In the genomic region with DNA sequence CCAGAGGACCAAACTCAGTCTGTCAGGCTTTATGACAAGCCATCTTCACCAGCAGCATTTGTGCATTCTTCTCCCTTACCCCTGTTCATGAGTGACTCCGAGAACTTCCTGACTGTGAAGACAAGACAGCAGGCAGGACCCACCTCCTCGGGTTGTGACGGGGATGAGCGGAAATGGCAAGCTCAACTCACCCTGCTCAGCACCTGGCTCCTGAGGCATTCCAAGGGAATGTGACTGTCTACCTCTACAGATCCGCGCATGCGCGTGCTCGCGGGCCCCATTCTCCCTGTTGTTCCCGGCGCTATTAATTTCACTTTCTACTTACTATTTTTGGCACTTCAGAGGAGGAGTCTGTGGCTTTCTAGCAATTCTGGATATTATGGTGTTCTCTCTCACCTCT, we compare ENCODE assay signal across 9 mouse cellular contexts. TPM values are rescaled to one million over a fixed set of nuclear protein-coding genes. Genes with fewer than 3 reads are reported as not detected.
A peak's percentile ranks its signal among the peaks of the same experiment; 100 is the strongest.
DNase-seq lines count a peak whose midpoint lies in the region; ATAC-seq and TF ChIP-seq lines count a peak whose summit lies in the region.
"Had no signal": no experiment of that assay in that cellular context is flagged by ENCODE, and none has a peak within 500 bp of the region (broad histone marks: within the 10 kb centered on the region; RNA-seq: fewer than 3 reads in every experiment).

No protein-coding gene starts in this region.

- TF ChIP-seq CTCF in bone marrow, adult 2 months (IDR thresholded peaks at IDR 0.05; ENCODE audit: control insufficient read depth, insufficient read depth, low read length) = no peak

- peak; percentile 37 for DNase-seq in kidney, adult 18-20 months
- peak; percentile 27 to 34 for DNase-seq in CD8-positive naive resting alpha-beta T cell, adult 2 months (ENCODE audit: low read depth in 2 of 2, low spot score in 2 of 2)
- DNase-seq in urinary bladder, adult 18-20 months (ENCODE audit: low spot score in 2 of 2) = no peak
- DNase-seq in lung, postnatal 36 days = no peak
- no peak for DNase-seq in adrenal gland, adult 2 months

- H3K27ac ChIP-seq in kidney, embryonic 15.5 days = no peak overlapping the region
- H3K27ac ChIP-seq in bone marrow, adult 2 months (ENCODE audit: control insufficient read depth, insufficient read depth, low read depth, low read length, poor library complexity) = no peak overlapping the region
- no peak overlapping the region for H3K27ac ChIP-seq in macrophage
- H3K27ac ChIP-seq: midbrain, embryonic 10.5 days had no signal

- H3K79me2 ChIP-seq in macrophage (ENCODE audit: inconsistent target) = no peaks in the 10 kb centered on the region

- H3K4me3 ChIP-seq in kidney, embryonic 15.5 days (replicated peaks) = no peak overlapping the region
- H3K4me3 ChIP-seq in bone marrow, adult 2 months (replicated peaks; ENCODE audit: control insufficient read depth, low read depth, low read length) = peak overlapping the region; percentile 29
- H3K4me3 ChIP-seq in macrophage (ENCODE audit: inconsistent target) = peak overlapping the region; percentile 14; the same call in 1 of the 2 replicates
- H3K4me3 ChIP-seq: midbrain, embryonic 10.5 days had no signal

- H3K4me1 ChIP-seq in kidney, embryonic 15.5 days = peaks cover 10% of the 10 kb centered on the region
- no peaks in the 10 kb centered on the region for H3K4me1 ChIP-seq in bone marrow, adult 2 months (ENCODE audit: control insufficient read depth, insufficient read depth, low read length)
- H3K4me1 ChIP-seq: midbrain, embryonic 10.5 days had no signal

- H3K4me2 ChIP-seq in kidney, embryonic 15.5 days = no peak overlapping the region

- no peaks in the 10 kb centered on the region for H3K36me3 ChIP-seq in kidney, embryonic 15.5 days
- no peaks in the 10 kb centered on the region for H3K36me3 ChIP-seq in macrophage (ENCODE audit: inconsistent target)
- H3K36me3 ChIP-seq: midbrain, embryonic 10.5 days had no signal

- H3K9ac ChIP-seq in kidney, embryonic 15.5 days = no peak overlapping the region

- ATAC-seq in kidney, embryonic 15.5 days (replicated peaks; ENCODE audit: low FRiP score) = no peak

- 68% methylated on average over 12 of the region's 12 CpGs for WGBS in kidney, embryonic 15.5 days
- WGBS in bone marrow, adult 2 months = 30% methylated on average over 12 of the region's 12 CpGs
- 21% methylated on average over 12 of the region's 12 CpGs for WGBS in macrophage (ENCODE audit: missing documents)

- no peaks in the 10 kb centered on the region for H3K9me3 ChIP-seq in kidney, embryonic 15.5 days (replicated peaks)
- H3K9me3 ChIP-seq: midbrain, embryonic 10.5 days had no signal

- H3K27me3 ChIP-seq in kidney, embryonic 15.5 days = 0 out of 2 replicates have a peak, but pooled peaks cover 4% of the 10 kb centered on the region

- TF ChIP-seq POLR2A in bone marrow, adult 2 months (IDR thresholded peaks at IDR 0.05; ENCODE audit: borderline replicate concordance, control insufficient read depth, low read depth, low read length) = no peak

RNA-seq across cellular contexts. Expression of gene Zbtb9, which starts 27.0 kb away (rescaled TPM):
- polyA plus RNA-seq in kidney, embryonic 15.5 days (2015; fragmentation: Nextera tagmentation; extraction: Ambion mirVana) = 18.4 and 20.0 TPM in 2 replicates
- 6.7 and 10.2 TPM in 2 replicates for polyA plus RNA-seq in bone marrow, adult 2 months (2011; ENCODE audit: insufficient read depth, insufficient read length, low replicate concordance, missing spikeins)
- 10 to 100 TPM in 12 of 26 experiments, 1 to 10 TPM in 14; 1.9 to 23.0 (median 8.2) TPM for total RNA-seq in macrophage (2018; cell fraction: chromatin; rRNA removed)
- total RNA-seq in macrophage (2018; cell fraction: cytosol; rRNA removed) = 10 to 100 TPM in 15 of 26 experiments, 1 to 10 TPM in 11; 5.7 to 13.3 (median 10.6) TPM
- 10 to 100 TPM in 11 of 26 experiments, 1 to 10 TPM in 15; 3.9 to 27.3 (median 8.4) TPM for total RNA-seq in macrophage (2018; cell fraction: nucleus; rRNA removed)
- 9.0 to 9.9 TPM (median 9.3 TPM) in 3 replicates for polyA plus RNA-seq in macrophage (2018)
- total RNA-seq in adrenal gland, adult 2 months (2021) = 1 to 10 TPM; 4.6 to 8.7 TPM
- 6.9 and 7.1 TPM in 2 replicates for polyA plus RNA-seq in adrenal gland, adult 2 months (2012; rRNA removed)

RNA-seq across cellular contexts. Expression of gene Bak1, which starts 28.8 kb away (rescaled TPM):
- 7.1 and 8.5 TPM in 2 replicates for polyA plus RNA-seq in kidney, embryonic 15.5 days (2015; fragmentation: Nextera tagmentation; extraction: Ambion mirVana)
- 34.2 and 56.8 TPM in 2 replicates for polyA plus RNA-seq in bone marrow, adult 2 months (2011; ENCODE audit: insufficient read depth, insufficient read length, low replicate concordance, missing spikeins)
- 10 to 100 TPM in 20 of 26 experiments, 1 to 10 TPM in 6; 1.1 to 35.9 (median 16.7) TPM for total RNA-seq in macrophage (2018; cell fraction: chromatin; rRNA removed)
- total RNA-seq in macrophage (2018; cell fraction: cytosol; rRNA removed) = 100 to 1,000 TPM in 22 of 26 experiments, 10 to 100 TPM in 4; 84.9 to 227 (median 142) TPM
- 10 to 100 TPM in 25 of 26 experiments, 1 to 10 TPM in 1; 8.4 to 90.5 (median 37.8) TPM for total RNA-seq in macrophage (2018; cell fraction: nucleus; rRNA removed)
- polyA plus RNA-seq in macrophage (2018) = 89.6 to 180 TPM (median 127 TPM) in 3 replicates
- total RNA-seq in adrenal gland, adult 2 months (2021) = 10 to 100 TPM; 35.0 to 41.6 TPM
- polyA plus RNA-seq in adrenal gland, adult 2 months (2012; rRNA removed) = 45.3 and 57.4 TPM in 2 replicates

RNA-seq across cellular contexts. Expression of gene Itpr3, which starts 57.1 kb away (rescaled TPM):
- 7.4 and 8.3 TPM in 2 replicates for polyA plus RNA-seq in kidney, embryonic 15.5 days (2015; fragmentation: Nextera tagmentation; extraction: Ambion mirVana)
- 10.8 and 12.5 TPM in 2 replicates for polyA plus RNA-seq in bone marrow, adult 2 months (2011; ENCODE audit: insufficient read depth, insufficient read length, low replicate concordance, missing spikeins)
- total RNA-seq in macrophage (2018; cell fraction: chromatin; rRNA removed) = 10 to 100 TPM in 19 of 26 experiments, 1 to 10 TPM in 7; 3.2 to 21.0 (median 13.3) TPM
- total RNA-seq in macrophage (2018; cell fraction: cytosol; rRNA removed) = 1 to 10 TPM; 2.2 to 5.5 (median 3.8) TPM
- 10 to 100 TPM in 4 of 26 experiments, 1 to 10 TPM in 22; 2.8 to 28.3 (median 7.5) TPM for total RNA-seq in macrophage (2018; cell fraction: nucleus; rRNA removed)
- polyA plus RNA-seq in macrophage (2018) = 2.1 to 11.2 TPM (median 2.1 TPM) in 3 replicates
- total RNA-seq in adrenal gland, adult 2 months (2021) = 1 to 10 TPM; 5.0 to 6.7 TPM
- polyA plus RNA-seq in adrenal gland, adult 2 months (2012; rRNA removed) = 6.0 and 6.9 TPM in 2 replicates

RNA-seq across cellular contexts. Expression of gene Syngap1, which starts 58.9 kb away (rescaled TPM):
- polyA plus RNA-seq in kidney, embryonic 15.5 days (2015; fragmentation: Nextera tagmentation; extraction: Ambion mirVana) = 1.9 and 2.0 TPM in 2 replicates
- polyA plus RNA-seq in bone marrow, adult 2 months (2011; ENCODE audit: insufficient read depth, insufficient read length, low replicate concordance, missing spikeins) = 9.5 and 24.1 TPM in 2 replicates
- total RNA-seq in macrophage (2018; cell fraction: chromatin; rRNA removed) = 1 to 10 TPM; 1.8 to 8.5 (median 5.6) TPM
- total RNA-seq in macrophage (2018; cell fraction: cytosol; rRNA removed) = 1 to 10 TPM in 5 of 26 experiments, under 1 TPM in 21; 0.39 to 1.7 (median 0.73) TPM
- total RNA-seq in macrophage (2018; cell fraction: nucleus; rRNA removed) = 1 to 10 TPM in 25 of 26 experiments, under 1 TPM in 1; 0.58 to 6.1 (median 3.0) TPM
- polyA plus RNA-seq in macrophage (2018) = 0.32 to 1.8 TPM (median 0.85 TPM) in 3 replicates
- 10 to 100 TPM; 14.3 to 21.8 TPM for total RNA-seq in adrenal gland, adult 2 months (2021)
- polyA plus RNA-seq in adrenal gland, adult 2 months (2012; rRNA removed) = 51.6 and 56.0 TPM in 2 replicates

Comparison
In these comparisons a context has a peak if more than half of its experiments do, and no peak if none do; other contexts are left out.
1. DNase-seq: peak in kidney, adult 18-20 months (single experiment) and CD8-positive naive resting alpha-beta T cell, adult 2 months (2 of 2); none in urinary bladder, adult 18-20 months (0 of 2), lung, postnatal 36 days (single experiment) and adrenal gland, adult 2 months (single experiment).